Mouse (Mus musculus): ENCODE data around the gene Map3k1. TPM values are rescaled to one million over a fixed set of nuclear protein-coding genes. Genes with fewer than 3 reads are reported as not detected.

Map3k1 gene
- polyA plus RNA-seq, 1 experiment from 2014 or later: 11.1 TPM

GRCm38 (mm10) chr13:111796191-111796920 lies 12.4 kb downstream of the Map3k1 start:
- DNase-seq (ENCODE audit: low spot score): no peak
- no peaks in the 10 kb centered on the region for H3K27me3 ChIP-seq (ENCODE audit: insufficient read depth, poor library complexity, severe bottlenecking)
- peaks cover 63% of the 10 kb centered on the region for H3K4me1 ChIP-seq (replicated peaks)
- WGBS: 70% methylated on average over 11 of the region's 11 CpGs
- H3K27ac ChIP-seq: no peak overlapping the region; the same call in 1 of the 2 replicates
- H3K36me3 ChIP-seq: no peaks in the 10 kb centered on the region
- H3K4me3 ChIP-seq: no peak overlapping the region
- H3K9me3 ChIP-seq: no peaks in the 10 kb centered on the region

DNA sequence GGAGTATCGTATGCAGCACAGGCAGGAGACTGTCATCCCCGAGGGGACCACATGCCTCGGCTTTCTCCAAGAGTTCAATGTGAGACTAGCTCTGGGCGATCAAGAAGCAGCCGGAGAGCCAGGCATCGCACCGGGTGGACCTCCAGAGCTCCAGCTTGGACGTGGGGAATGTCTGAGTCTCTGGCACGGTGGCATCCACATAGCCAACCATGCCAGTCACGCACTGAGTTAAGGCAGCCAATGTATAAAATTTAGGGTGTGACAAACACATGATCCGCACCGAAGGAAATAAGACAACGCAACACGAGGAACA lies 15.9 kb downstream of the Map3k1 start:
- Histone ChIP-seq H3K27ac (no peak overlapping the region), H3K4me3 (no peak overlapping the region), H3K9me3 (no peaks in the 10 kb centered on the region), H3K4me1 (replicated peaks) (peaks cover 73% of the 10 kb centered on the region), H3K36me3 (no peaks in the 10 kb centered on the region), H3K27me3 (ENCODE audit: insufficient read depth, poor library complexity, severe bottlenecking) (no peaks in the 10 kb centered on the region)
- no peak for DNase-seq (ENCODE audit: low spot score)
- 88% methylated on average over 14 of the region's 14 CpGs for WGBS

DNA sequence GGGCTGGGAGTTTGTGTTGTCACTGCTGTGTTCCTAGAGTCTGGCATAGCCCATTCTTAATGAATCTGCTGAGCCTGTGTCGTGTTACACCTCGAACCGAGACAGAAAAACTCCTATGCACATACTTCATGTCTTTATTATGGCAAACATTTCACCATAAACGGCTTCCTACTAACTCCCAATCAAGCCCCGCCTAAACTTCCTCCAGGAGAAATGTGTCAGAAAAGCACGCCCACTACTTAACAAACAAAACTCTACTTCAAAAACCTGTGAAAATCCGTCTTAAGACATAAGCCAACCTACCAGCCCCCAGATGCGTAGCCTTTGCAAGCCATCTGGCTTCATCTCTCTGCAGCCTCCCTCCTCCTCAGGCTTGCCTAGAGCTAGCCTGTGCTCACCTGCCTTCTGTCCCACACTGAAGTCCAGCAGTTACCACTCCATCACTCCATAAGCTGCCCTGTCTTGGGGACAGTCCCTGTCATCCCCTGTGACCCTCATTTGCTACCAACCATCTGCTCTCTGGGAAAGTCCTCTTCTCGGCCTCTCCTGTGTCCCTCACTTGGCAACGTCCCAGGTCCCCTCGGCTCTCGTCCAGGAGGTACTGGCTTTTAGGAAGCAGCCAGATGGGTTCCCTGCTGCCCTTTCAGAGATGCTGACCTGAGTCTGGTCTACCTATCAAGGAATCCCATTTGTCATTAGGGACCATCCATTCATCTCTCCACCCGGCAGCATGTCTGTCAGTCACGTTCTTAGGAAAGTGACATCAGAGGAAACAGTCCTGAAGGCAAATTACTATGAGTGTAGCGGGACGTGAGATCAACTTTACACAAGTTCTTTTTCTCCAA lies 16.4 kb downstream of the Map3k1 start:
- no peaks in the 10 kb centered on the region for H3K36me3 ChIP-seq
- WGBS: 80% methylated on average over 16 of the region's 16 CpGs
- no peaks in the 10 kb centered on the region for H3K27me3 ChIP-seq (ENCODE audit: insufficient read depth, poor library complexity, severe bottlenecking)
- no peak for DNase-seq (ENCODE audit: low spot score)
- peaks cover 69% of the 10 kb centered on the region for H3K4me1 ChIP-seq (replicated peaks)
- H3K9me3 ChIP-seq: no peaks in the 10 kb centered on the region
- no peak overlapping the region for H3K4me3 ChIP-seq
- H3K27ac ChIP-seq: no peak overlapping the region

DNA sequence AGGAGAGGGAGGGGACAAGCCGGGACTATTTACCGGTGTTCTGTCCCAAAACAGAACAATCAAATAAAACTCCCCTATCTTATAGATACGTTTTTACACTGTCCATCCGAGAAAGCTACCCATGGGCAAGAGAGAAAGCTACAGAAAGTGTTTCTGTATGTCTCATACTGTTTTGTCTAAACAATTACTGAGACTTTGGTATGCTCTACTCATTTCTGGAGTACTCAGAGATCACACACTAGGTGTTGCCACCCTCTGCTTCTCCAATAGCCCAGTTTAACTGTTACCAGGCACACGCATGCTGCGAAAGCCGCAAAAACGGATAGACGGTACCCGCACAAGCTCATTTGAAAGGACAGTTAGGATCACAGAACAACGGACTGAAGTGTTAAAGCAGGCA lies 17.2 kb downstream of the Map3k1 start:
- DNase-seq (ENCODE audit: low spot score): no peak
- H3K27me3 ChIP-seq (ENCODE audit: insufficient read depth, poor library complexity, severe bottlenecking): no peaks in the 10 kb centered on the region
- H3K9me3 ChIP-seq: no peaks in the 10 kb centered on the region
- H3K36me3 ChIP-seq: no peaks in the 10 kb centered on the region
- H3K4me1 ChIP-seq (replicated peaks): peaks cover 62% of the 10 kb centered on the region
- 91% methylated on average over 11 of the region's 11 CpGs for WGBS
- no peak overlapping the region for H3K4me3 ChIP-seq
- no peak overlapping the region for H3K27ac ChIP-seq

DNA sequence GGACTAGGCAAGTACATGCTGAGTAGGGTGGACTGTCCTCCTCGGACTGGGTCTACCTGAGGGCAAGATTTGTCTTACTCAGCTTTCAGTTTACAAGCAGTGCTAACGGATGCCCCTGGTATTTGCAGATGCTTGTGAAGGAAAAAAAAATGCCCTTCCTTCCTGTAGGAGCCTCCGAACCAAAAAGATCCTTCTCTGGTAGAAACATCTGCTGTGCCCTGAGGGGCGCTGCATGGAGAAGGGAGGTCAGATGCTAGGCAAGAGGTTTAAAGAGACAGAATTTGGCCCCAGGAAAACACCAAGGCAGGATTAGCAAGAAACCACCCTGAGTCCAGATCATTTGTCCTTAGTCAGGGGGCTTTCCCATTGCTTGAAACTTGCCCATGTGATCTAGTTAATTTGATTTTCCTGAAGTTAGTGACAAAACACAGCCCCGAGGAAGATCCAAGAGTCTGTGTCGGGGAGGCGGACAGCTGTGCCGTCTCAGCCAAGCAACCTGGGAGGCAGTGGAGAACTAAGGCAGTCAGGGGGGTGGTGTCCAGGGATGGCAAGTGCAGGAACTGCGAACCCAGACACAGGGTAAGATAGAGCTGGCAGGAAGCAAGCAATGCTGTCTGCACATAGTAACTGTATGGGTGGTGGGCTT lies 19.2 kb downstream of the Map3k1 start:
- H3K27me3 ChIP-seq (ENCODE audit: insufficient read depth, poor library complexity, severe bottlenecking): no peaks in the 10 kb centered on the region
- H3K4me3 ChIP-seq: no peak overlapping the region
- peaks cover 60% of the 10 kb centered on the region for H3K4me1 ChIP-seq (replicated peaks)
- DNase-seq (ENCODE audit: low spot score): no peak
- peak overlapping the region; percentile 23; the same call in 1 of the 2 replicates for H3K27ac ChIP-seq
- no peaks in the 10 kb centered on the region for H3K36me3 ChIP-seq
- no peaks in the 10 kb centered on the region for H3K9me3 ChIP-seq
- 56% methylated on average over 9 of the region's 9 CpGs for WGBS

- no peak for DNase-seq (ENCODE audit: low spot score)
- no peaks in the 10 kb centered on the region for H3K36me3 ChIP-seq
- no peaks in the 10 kb centered on the region for H3K9me3 ChIP-seq
- H3K27ac ChIP-seq: peak overlapping the region; percentile 23; the same call in 1 of the 2 replicates
- H3K4me1 ChIP-seq (replicated peaks): peaks cover 64% of the 10 kb centered on the region
- 76% methylated on average over 9 of the region's 9 CpGs for WGBS
- H3K27me3 ChIP-seq (ENCODE audit: insufficient read depth, poor library complexity, severe bottlenecking): no peaks in the 10 kb centered on the region
- H3K4me3 ChIP-seq: no peak overlapping the region
These were observed 19.9 kb downstream of the Map3k1 start for GRCm38 (mm10) chr13:111788882-111789281.

- WGBS: 42% methylated on average over 18 of the region's 18 CpGs
- Histone ChIP-seq H3K9me3 (no peaks in the 10 kb centered on the region), H3K4me3 (no peak overlapping the region), H3K4me1 (replicated peaks) (peaks cover 62% of the 10 kb centered on the region), H3K27me3 (ENCODE audit: insufficient read depth, poor library complexity, severe bottlenecking) (no peaks in the 10 kb centered on the region), H3K27ac (no peak overlapping the region), H3K36me3 (no peaks in the 10 kb centered on the region)
- peak; percentile 75 for DNase-seq (ENCODE audit: low spot score)
These were observed 20.8 kb downstream of the Map3k1 start for GRCm38 (mm10) chr13:111787857-111788619.

DNA sequence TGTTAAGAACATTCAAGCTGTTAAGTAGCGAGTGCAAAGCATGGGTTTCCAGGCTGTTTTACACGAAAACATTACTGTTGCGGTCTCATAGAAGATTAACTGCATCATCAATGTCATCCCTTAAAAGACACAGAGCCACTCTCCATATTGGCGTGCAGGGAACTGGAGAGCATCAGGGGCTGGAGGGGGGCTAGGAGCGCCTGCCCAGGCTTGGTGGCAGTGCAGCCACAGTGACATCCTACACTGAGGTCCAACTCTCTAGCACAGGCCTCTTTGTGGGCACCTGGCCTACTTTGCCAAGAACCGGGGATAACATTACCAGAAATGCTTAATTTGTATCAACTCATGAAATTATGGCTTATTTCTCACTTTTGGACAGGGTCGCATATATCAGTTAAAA lies 22.2 kb downstream of the Map3k1 start:
- H3K4me3 ChIP-seq: no peak overlapping the region
- WGBS: 93% methylated on average over 7 of the region's 7 CpGs
- H3K36me3 ChIP-seq: 0 out of 2 replicates have a peak, but pooled peaks cover 6% of the 10 kb centered on the region
- H3K9me3 ChIP-seq: no peaks in the 10 kb centered on the region
- H3K27ac ChIP-seq: no peak overlapping the region
- no peak for DNase-seq (ENCODE audit: low spot score)
- peaks cover 48% of the 10 kb centered on the region for H3K4me1 ChIP-seq (replicated peaks)
- H3K27me3 ChIP-seq (ENCODE audit: insufficient read depth, poor library complexity, severe bottlenecking): no peaks in the 10 kb centered on the region

GRCm38 (mm10) chr13:111783451-111783850 lies 25.3 kb downstream of the Map3k1 start:
- Histone ChIP-seq H3K27me3 (ENCODE audit: insufficient read depth, poor library complexity, severe bottlenecking) (no peaks in the 10 kb centered on the region), H3K4me1 (replicated peaks) (peaks cover 18% of the 10 kb centered on the region), H3K27ac (0 out of 2 replicates have a peak overlapping the region, but pooled peaks have one; percentile 23), H3K4me3 (no peak overlapping the region), H3K9me3 (no peaks in the 10 kb centered on the region), H3K36me3 (0 out of 2 replicates have a peak, but pooled peaks cover 6% of the 10 kb centered on the region)
- 85% methylated on average over 8 of the region's 8 CpGs for WGBS
- DNase-seq (ENCODE audit: low spot score): no peak

- no peak for DNase-seq (ENCODE audit: low spot score)
- H3K27me3 ChIP-seq (ENCODE audit: insufficient read depth, poor library complexity, severe bottlenecking): no peaks in the 10 kb centered on the region
- peaks cover 15% of the 10 kb centered on the region for H3K4me1 ChIP-seq (replicated peaks)
- no peak overlapping the region for H3K27ac ChIP-seq
- no peak overlapping the region for H3K4me3 ChIP-seq
- peaks cover 22% of the 10 kb centered on the region for H3K36me3 ChIP-seq
- H3K9me3 ChIP-seq: no peaks in the 10 kb centered on the region
- 89% methylated on average over 5 of the region's 5 CpGs for WGBS
These were observed 29.3 kb downstream of the Map3k1 start for GRCm38 (mm10) chr13:111779471-111779870.

GRCm38 (mm10) chr13:111778606-111779005 lies 30.2 kb downstream of the Map3k1 start:
- H3K4me1 ChIP-seq (replicated peaks): peaks cover 10% of the 10 kb centered on the region
- 80% methylated on average over 6 of the region's 6 CpGs for WGBS

DNA sequence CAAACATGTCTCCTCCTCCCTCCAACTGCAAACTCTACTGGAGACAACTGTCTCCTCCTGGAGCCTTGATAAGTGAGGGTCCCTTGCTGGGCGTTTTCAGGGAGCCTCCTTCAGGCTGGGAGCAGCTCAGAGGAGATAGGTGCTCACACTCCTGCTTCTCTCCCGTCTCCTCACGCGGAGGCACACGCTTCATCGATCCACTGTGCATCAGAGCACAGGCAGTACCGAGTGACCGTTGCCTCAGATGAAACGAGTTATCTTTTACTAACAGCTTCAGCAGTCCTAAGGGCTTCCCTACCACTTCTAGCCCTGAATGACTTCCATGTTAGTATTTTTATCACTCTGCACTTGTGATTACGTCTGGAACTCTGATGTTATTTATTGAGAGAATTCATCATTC lies 30.9 kb downstream of the Map3k1 start:
- Histone ChIP-seq H3K27ac (no peak overlapping the region), H3K36me3 (peaks cover 36% of the 10 kb centered on the region), H3K4me3 (no peak overlapping the region), H3K4me1 (replicated peaks) (peaks cover 8% of the 10 kb centered on the region), H3K27me3 (ENCODE audit: insufficient read depth, poor library complexity, severe bottlenecking) (no peaks in the 10 kb centered on the region), H3K9me3 (no peaks in the 10 kb centered on the region)
- 76% methylated on average over 10 of the region's 10 CpGs for WGBS
- no peak for DNase-seq (ENCODE audit: low spot score)

More at GRCm38 (mm10) chr13:111778606-111779005, 30.2 kb downstream of the Map3k1 start:
- Histone ChIP-seq H3K9me3 (no peaks in the 10 kb centered on the region), H3K4me3 (no peak overlapping the region), H3K27me3 (ENCODE audit: insufficient read depth, poor library complexity, severe bottlenecking) (no peaks in the 10 kb centered on the region), H3K27ac (no peak overlapping the region), H3K36me3 (peaks cover 30% of the 10 kb centered on the region)
- no peak for DNase-seq (ENCODE audit: low spot score)
